Mouse (Mus musculus) kidney, adult 11 months (tissue): ENCODE measurements around the gene Zxdc.

Source experiments
- DNase-seq: peaks from one replicate; pipeline ENCODE4 v3.0.0; 2022

Gene Zxdc

GRCm38 (mm10) chr6:90368976-90369724, at the start of gene Zxdc:
TSS of gene Zxdc (plus strand) at chr6:90369492.
- DNase-seq, result peak; percentile 99

GRCm38 (mm10) chr6:90320429-90320828, 48.9 kb upstream of the Zxdc start:
- DNase-seq, result peak; percentile 51

GRCm38 (mm10) chr6:90321811-90322210, 47.5 kb upstream of the Zxdc start:
- DNase-seq, result no peak

- no peak for DNase-seq
Measured at GRCm38 (mm10) chr6:90324026-90324425, 45.3 kb upstream of the Zxdc start.

- DNase-seq, result no peak
Measured at GRCm38 (mm10) chr6:90324463-90324862, 44.8 kb upstream of the Zxdc start.

GRCm38 (mm10) chr6:90324991-90325390, 44.3 kb upstream of the Zxdc start, which contains the start of gene Chst13:
TSS of gene Chst13 (minus strand) at chr6:90325185.
- DNase-seq, result peak; percentile 34

GRCm38 (mm10) chr6:90327670-90328069, 41.6 kb upstream of the Zxdc start:
- DNase-seq, result no peak

- DNase-seq, result peak; percentile 23
Measured at GRCm38 (mm10) chr6:90329953-90330352, 39.3 kb upstream of the Zxdc start.

- DNase-seq, result peak; percentile 78
Measured at GRCm38 (mm10) chr6:90332561-90333425, 36.5 kb upstream of the Zxdc start, which contains the start of gene Uroc1. TSS of gene Uroc1 (plus strand) at chr6:90333284.

- no peak for DNase-seq
Measured at GRCm38 (mm10) chr6:90334244-90334643, 35.0 kb upstream of the Zxdc start.

- no peak for DNase-seq
Measured at GRCm38 (mm10) chr6:90342343-90342742, 26.9 kb upstream of the Zxdc start.

- no peak for DNase-seq
Measured at GRCm38 (mm10) chr6:90347183-90347582, 22.1 kb upstream of the Zxdc start.

- DNase-seq, result no peak
Measured at GRCm38 (mm10) chr6:90348500-90348899, 20.8 kb upstream of the Zxdc start.

GRCm38 (mm10) chr6:90350011-90350410, 19.3 kb upstream of the Zxdc start:
- no peak for DNase-seq

GRCm38 (mm10) chr6:90358142-90358541, 11.2 kb upstream of the Zxdc start:
- DNase-seq, result no peak

GRCm38 (mm10) chr6:90359445-90359844, 9.8 kb upstream of the Zxdc start:
- no peak for DNase-seq

- peak; percentile 74 for DNase-seq
Measured at GRCm38 (mm10) chr6:90360024-90360781, 9.1 kb upstream of the Zxdc start.

GRCm38 (mm10) chr6:90360922-90361614, 8.2 kb upstream of the Zxdc start:
- DNase-seq, result no peak

GRCm38 (mm10) chr6:90363301-90363700, 6.0 kb upstream of the Zxdc start:
- DNase-seq, result no peak

GRCm38 (mm10) chr6:90369725-90370553, 647 bp downstream of the Zxdc start:
- DNase-seq, result peak; percentile 36

GRCm38 (mm10) chr6:90374647-90375046, 5.4 kb downstream of the Zxdc start:
- DNase-seq, result no peak
